Mouse (Mus musculus): Measurements from ENCODE around the gene Plxdc1. TPM values are rescaled to one million over a fixed set of nuclear protein-coding genes. Genes with fewer than 3 reads are reported as not detected.

The Plxdc1 gene
- polyA plus RNA-seq (2014; fragmentation: Nextera tagmentation; extraction: Ambion mirVana) = 0.69 and 1.7 TPM in 2 replicates

DNA sequence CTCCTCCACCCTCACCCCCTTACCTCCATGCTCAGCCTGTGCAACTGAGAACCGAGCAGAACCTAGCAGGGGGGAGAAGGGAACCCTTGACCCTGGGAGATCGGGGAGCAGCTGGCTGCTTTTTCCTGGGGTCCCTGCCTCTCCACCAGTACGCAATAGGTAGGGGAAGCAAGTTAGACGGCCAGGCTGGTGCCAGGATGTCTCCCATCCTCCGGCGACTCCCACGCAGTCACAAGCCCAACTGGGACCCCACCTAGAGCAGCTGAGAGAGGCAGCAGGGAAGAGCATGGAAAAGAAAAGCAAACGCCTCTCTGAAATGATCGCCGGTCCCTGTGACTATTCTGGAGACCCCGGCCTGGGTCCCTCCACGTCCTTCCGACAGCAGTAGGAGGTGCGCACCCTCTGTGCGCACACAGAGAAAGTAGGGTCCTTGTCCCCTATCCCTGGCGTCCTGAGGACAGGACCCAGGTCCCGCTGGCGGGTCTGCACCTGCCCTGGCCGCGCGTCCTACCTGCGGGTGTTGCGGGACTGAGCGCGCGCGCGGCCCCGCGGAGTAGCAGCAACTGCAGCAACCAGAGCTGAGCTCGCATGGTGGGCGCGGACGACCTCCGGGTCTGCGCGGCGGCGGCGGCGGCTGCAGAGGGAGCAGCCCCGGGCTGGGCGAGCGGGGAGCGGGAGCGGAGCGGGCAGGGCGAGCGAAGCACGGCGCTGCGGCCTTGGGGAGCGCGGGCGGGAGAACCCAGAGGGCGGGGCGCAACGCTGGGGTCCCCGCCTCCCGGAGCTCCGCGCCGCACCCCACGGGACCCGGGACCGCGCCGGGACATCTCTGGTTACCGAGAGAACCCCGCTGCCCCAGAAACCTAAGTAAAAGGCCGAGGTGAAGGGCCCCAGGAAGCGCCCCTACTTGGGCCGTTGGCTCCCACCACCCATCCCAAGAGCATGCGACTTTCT lies at the start of gene Plxdc1:
Gene Plxdc1, minus strand, starts transcription at position 718 of the 951 bp plus-strand sequence.
- Histone ChIP-seq H3K36me3 (ENCODE audit: control insufficient read depth, insufficient read depth, low read length) (no peaks in the 10 kb centered on the region), H3K4me1 (ENCODE audit: control insufficient read depth, insufficient read depth, low read length) (peaks cover 25% of the 10 kb centered on the region), H3K9ac (ENCODE audit: low read depth, low read length) (peak within 1 kb of the TSS; percentile 65), H3K27me3 (ENCODE audit: control insufficient read depth, insufficient read depth, low read length) (peaks cover 23% of the 10 kb centered on the region), H3K4me2 (replicated peaks; ENCODE audit: low read depth, low read length) (peak within 1 kb of the TSS; percentile 91), H3K9me3 (ENCODE audit: control insufficient read depth, low read length) (no peaks in the 10 kb centered on the region), H3K27ac (ENCODE audit: low read depth, low read length) (no peak within 1 kb of the TSS), H3K4me3 (ENCODE audit: low read length) (peak within 1 kb of the TSS; percentile 82)
- ATAC-seq (ENCODE audit: low FRiP score, low TSS enrichment) = no peak
- 2% methylated on average over 71 of the region's 74 CpGs for WGBS

- peaks cover 19% of the 10 kb centered on the region for H3K4me1 ChIP-seq (ENCODE audit: control insufficient read depth, insufficient read depth, low read length)
- H3K9me3 ChIP-seq (ENCODE audit: control insufficient read depth, low read length) = no peaks in the 10 kb centered on the region
- peak overlapping the region; percentile 31; the same call in 1 of the 2 replicates for H3K9ac ChIP-seq (ENCODE audit: low read depth, low read length)
- H3K36me3 ChIP-seq (ENCODE audit: control insufficient read depth, insufficient read depth, low read length) = peaks cover 5% of the 10 kb centered on the region
- H3K4me2 ChIP-seq (replicated peaks; ENCODE audit: low read depth, low read length) = peak overlapping the region; percentile 68
- peak overlapping the region; percentile 34 for H3K4me3 ChIP-seq (ENCODE audit: low read length)
- H3K27me3 ChIP-seq (ENCODE audit: control insufficient read depth, insufficient read depth, low read length) = peaks cover 9% of the 10 kb centered on the region; the same call in 1 of the 2 replicates
- ATAC-seq (ENCODE audit: low FRiP score, low TSS enrichment) = peak; percentile 48; the same call in 1 of the 2 replicates
- 3% methylated on average over 22 of the region's 27 CpGs for WGBS
- H3K27ac ChIP-seq (ENCODE audit: low read depth, low read length) = no peak overlapping the region
Measured at GRCm38 (mm10) chr11:98035977-98036377, 49.7 kb upstream of the Plxdc1 start.

- H3K4me2 ChIP-seq (replicated peaks; ENCODE audit: low read depth, low read length) = no peak overlapping the region
- WGBS = 28% methylated on average over 4 of the region's 4 CpGs
- peaks cover 19% of the 10 kb centered on the region for H3K4me1 ChIP-seq (ENCODE audit: control insufficient read depth, insufficient read depth, low read length)
- ATAC-seq (ENCODE audit: low FRiP score, low TSS enrichment) = peak; percentile 22; the same call in 1 of the 2 replicates
- H3K9ac ChIP-seq (ENCODE audit: low read depth, low read length) = no peak overlapping the region
- no peaks in the 10 kb centered on the region for H3K9me3 ChIP-seq (ENCODE audit: control insufficient read depth, low read length)
- H3K27ac ChIP-seq (ENCODE audit: low read depth, low read length) = no peak overlapping the region
- no peak overlapping the region for H3K4me3 ChIP-seq (ENCODE audit: low read length)
- peaks cover 9% of the 10 kb centered on the region; the same call in 1 of the 2 replicates for H3K27me3 ChIP-seq (ENCODE audit: control insufficient read depth, insufficient read depth, low read length)
- peaks cover 16% of the 10 kb centered on the region for H3K36me3 ChIP-seq (ENCODE audit: control insufficient read depth, insufficient read depth, low read length)
Measured at GRCm38 (mm10) chr11:98034840-98035239, 48.6 kb upstream of the Plxdc1 start.

GRCm38 (mm10) chr11:98034061-98034460 lies 47.8 kb upstream of the Plxdc1 start:
- H3K27me3 ChIP-seq (ENCODE audit: control insufficient read depth, insufficient read depth, low read length) = peaks cover 9% of the 10 kb centered on the region; the same call in 1 of the 2 replicates
- H3K4me1 ChIP-seq (ENCODE audit: control insufficient read depth, insufficient read depth, low read length) = peaks cover 19% of the 10 kb centered on the region
- 84% methylated on average over 5 of the region's 5 CpGs for WGBS
- H3K4me2 ChIP-seq (replicated peaks; ENCODE audit: low read depth, low read length) = no peak overlapping the region
- no peak overlapping the region for H3K27ac ChIP-seq (ENCODE audit: low read depth, low read length)
- no peaks in the 10 kb centered on the region for H3K9me3 ChIP-seq (ENCODE audit: control insufficient read depth, low read length)
- ATAC-seq (ENCODE audit: low FRiP score, low TSS enrichment) = no peak
- H3K4me3 ChIP-seq (ENCODE audit: low read length) = no peak overlapping the region
- no peak overlapping the region for H3K9ac ChIP-seq (ENCODE audit: low read depth, low read length)
- H3K36me3 ChIP-seq (ENCODE audit: control insufficient read depth, insufficient read depth, low read length) = peaks cover 24% of the 10 kb centered on the region

GRCm38 (mm10) chr11:98031443-98031770 lies 45.2 kb upstream of the Plxdc1 start:
- Histone ChIP-seq H3K36me3 (ENCODE audit: control insufficient read depth, insufficient read depth, low read length) (peaks cover 35% of the 10 kb centered on the region), H3K4me2 (replicated peaks; ENCODE audit: low read depth, low read length) (no peak overlapping the region), H3K9me3 (ENCODE audit: control insufficient read depth, low read length) (no peaks in the 10 kb centered on the region), H3K9ac (ENCODE audit: low read depth, low read length) (no peak overlapping the region), H3K27me3 (ENCODE audit: control insufficient read depth, insufficient read depth, low read length) (peaks cover 6% of the 10 kb centered on the region; the same call in 1 of the 2 replicates), H3K4me1 (ENCODE audit: control insufficient read depth, insufficient read depth, low read length) (peaks cover 19% of the 10 kb centered on the region), H3K27ac (ENCODE audit: low read depth, low read length) (no peak overlapping the region), H3K4me3 (ENCODE audit: low read length) (no peak overlapping the region)
- WGBS = 6% methylated on average over 5 of the region's 5 CpGs
- ATAC-seq (ENCODE audit: low FRiP score, low TSS enrichment) = no peak; the same call in 1 of the 2 replicates

GRCm38 (mm10) chr11:98030701-98031442 lies 44.6 kb upstream of the Plxdc1 start:
- Histone ChIP-seq H3K4me3 (ENCODE audit: low read length) (no peak overlapping the region), H3K4me1 (ENCODE audit: control insufficient read depth, insufficient read depth, low read length) (peaks cover 16% of the 10 kb centered on the region), H3K4me2 (replicated peaks; ENCODE audit: low read depth, low read length) (no peak overlapping the region), H3K36me3 (ENCODE audit: control insufficient read depth, insufficient read depth, low read length) (peaks cover 35% of the 10 kb centered on the region), H3K27me3 (ENCODE audit: control insufficient read depth, insufficient read depth, low read length) (peaks cover 3% of the 10 kb centered on the region; the same call in 1 of the 2 replicates), H3K9ac (ENCODE audit: low read depth, low read length) (no peak overlapping the region), H3K27ac (ENCODE audit: low read depth, low read length) (no peak overlapping the region), H3K9me3 (ENCODE audit: control insufficient read depth, low read length) (no peaks in the 10 kb centered on the region)
- WGBS = 47% methylated on average over 5 of the region's 5 CpGs
- ATAC-seq (ENCODE audit: low FRiP score, low TSS enrichment) = no peak

- ATAC-seq (ENCODE audit: low FRiP score, low TSS enrichment) = no peak
- Histone ChIP-seq H3K9me3 (ENCODE audit: control insufficient read depth, low read length) (no peaks in the 10 kb centered on the region), H3K36me3 (ENCODE audit: control insufficient read depth, insufficient read depth, low read length) (peaks cover 35% of the 10 kb centered on the region), H3K4me2 (replicated peaks; ENCODE audit: low read depth, low read length) (peak overlapping the region; percentile 72), H3K4me3 (ENCODE audit: low read length) (peak overlapping the region; percentile 100), H3K9ac (ENCODE audit: low read depth, low read length) (peak overlapping the region; percentile 100), H3K27ac (ENCODE audit: low read depth, low read length) (peak overlapping the region; percentile 74), H3K4me1 (ENCODE audit: control insufficient read depth, insufficient read depth, low read length) (peaks cover 12% of the 10 kb centered on the region), H3K27me3 (ENCODE audit: control insufficient read depth, insufficient read depth, low read length) (no peaks in the 10 kb centered on the region)
- 21% methylated on average over 7 of the region's 7 CpGs for WGBS
Measured at GRCm38 (mm10) chr11:98027785-98028184, 41.5 kb upstream of the Plxdc1 start.

GRCm38 (mm10) chr11:98027297-98027688 lies 41.0 kb upstream of the Plxdc1 start:
- Histone ChIP-seq H3K4me3 (ENCODE audit: low read length) (peak overlapping the region; percentile 100), H3K27ac (ENCODE audit: low read depth, low read length) (peak overlapping the region; percentile 74), H3K9ac (ENCODE audit: low read depth, low read length) (peak overlapping the region; percentile 100), H3K36me3 (ENCODE audit: control insufficient read depth, insufficient read depth, low read length) (peaks cover 35% of the 10 kb centered on the region), H3K4me2 (replicated peaks; ENCODE audit: low read depth, low read length) (peak overlapping the region; percentile 72), H3K9me3 (ENCODE audit: control insufficient read depth, low read length) (no peaks in the 10 kb centered on the region), H3K27me3 (ENCODE audit: control insufficient read depth, insufficient read depth, low read length) (no peaks in the 10 kb centered on the region), H3K4me1 (ENCODE audit: control insufficient read depth, insufficient read depth, low read length) (peaks cover 12% of the 10 kb centered on the region)
- no peak for ATAC-seq (ENCODE audit: low FRiP score, low TSS enrichment)
- 0% methylated on average over 18 of the region's 18 CpGs for WGBS

Measured in kidney, embryonic 14.5 days (tissue).